Mouse (Mus musculus): ENCODE measurements at regions not wholly inside any gene's neighbourhood (a gene's known extent, or its start where the extent isn't known, plus 50 kb on each side); places are given as distances from the start of the nearest gene placed in this dataset.
A peak's percentile ranks its signal among the peaks of the same experiment; 100 is the strongest.
"Not testable (repeated sequence)": the region's sequence is repeated elsewhere in the genome, so short reads cannot be mapped to it uniquely, and the experiment has no call there.

GRCm38 (mm10) chr15:8834151-8834550 is 123.6 kb upstream of the Slc1a3 start:
- DNase-seq = no peak

GRCm38 (mm10) chr15:8832970-8833369 is 122.4 kb upstream of the Slc1a3 start:
- no peak for DNase-seq
- intact Hi-C loops (cut with DNase I; ENCODE audit: low total_unique reads) = no loop called here

More at GRCm38 (mm10) chr15:8834151-8834550, 123.6 kb upstream of the Slc1a3 start:
- intact Hi-C loops (cut with DNase I; ENCODE audit: low total_unique reads) = no loop called here

GRCm38 (mm10) chr15:8831720-8832620 is 121.4 kb upstream of the Slc1a3 start:
- intact Hi-C loops (cut with DNase I; ENCODE audit: low total_unique reads) = no loop called here
- DNase-seq = no peak

- DNase-seq = no peak
- intact Hi-C loops (cut with DNase I; ENCODE audit: low total_unique reads) = no loop called here
Observed at GRCm38 (mm10) chr15:8824861-8825260, 114.3 kb upstream of the Slc1a3 start.

- intact Hi-C loops (cut with DNase I; ENCODE audit: low total_unique reads); DNase-seq: not testable (repeated sequence)
Observed at GRCm38 (mm10) chr15:8822795-8823194, 112.2 kb upstream of the Slc1a3 start.

GRCm38 (mm10) chr15:8817542-8817941 is 107.0 kb upstream of the Slc1a3 start:
- intact Hi-C loops (cut with DNase I; ENCODE audit: low total_unique reads) = no loop called here
- DNase-seq = no peak

- intact Hi-C loops (cut with DNase I; ENCODE audit: low total_unique reads) = no loop called here
- DNase-seq = no peak
Observed at GRCm38 (mm10) chr15:8816501-8817368, 106.2 kb upstream of the Slc1a3 start.

- intact Hi-C loops (cut with DNase I; ENCODE audit: low total_unique reads) = no loop called here
- DNase-seq = no peak
Observed at GRCm38 (mm10) chr15:8815958-8816357, 105.4 kb upstream of the Slc1a3 start.

GRCm38 (mm10) chr15:8815277-8815676 is 104.7 kb upstream of the Slc1a3 start:
- intact Hi-C loops (cut with DNase I; ENCODE audit: low total_unique reads) = no loop called here

GRCm38 (mm10) chr15:8806354-8806753 is 95.8 kb upstream of the Slc1a3 start:
- DNase-seq = peak; percentile 54
- intact Hi-C loops (cut with DNase I; ENCODE audit: low total_unique reads) = no loop called here

More at GRCm38 (mm10) chr15:8815277-8815676, 104.7 kb upstream of the Slc1a3 start:
- no peak for DNase-seq

GRCm38 (mm10) chr15:8805565-8805964 is 95.0 kb upstream of the Slc1a3 start:
- intact Hi-C loops (cut with DNase I; ENCODE audit: low total_unique reads); DNase-seq: not testable (repeated sequence)

- no peak for DNase-seq
- intact Hi-C loops (cut with DNase I; ENCODE audit: low total_unique reads) = no loop called here
Observed at GRCm38 (mm10) chr15:8802058-8802457, 91.5 kb upstream of the Slc1a3 start.

GRCm38 (mm10) chr15:8797015-8797414 is 86.5 kb upstream of the Slc1a3 start:
- no peak for DNase-seq
- intact Hi-C loops (cut with DNase I; ENCODE audit: low total_unique reads) = no loop called here

- intact Hi-C loops (cut with DNase I; ENCODE audit: low total_unique reads) = no loop called here
- no peak for DNase-seq
Observed at GRCm38 (mm10) chr15:8792106-8792505, 81.5 kb upstream of the Slc1a3 start.

GRCm38 (mm10) chr15:8789924-8790323 is 79.4 kb upstream of the Slc1a3 start:
- DNase-seq = no peak
- intact Hi-C loops (cut with DNase I; ENCODE audit: low total_unique reads) = no loop called here

GRCm38 (mm10) chr15:8789000-8789399 is 78.4 kb upstream of the Slc1a3 start:
- intact Hi-C loops (cut with DNase I; ENCODE audit: low total_unique reads) = no loop called here

GRCm38 (mm10) chr15:8785537-8785936 is 75.0 kb upstream of the Slc1a3 start:
- intact Hi-C loops (cut with DNase I; ENCODE audit: low total_unique reads) = no loop called here
- no peak for DNase-seq

More at GRCm38 (mm10) chr15:8789000-8789399, 78.4 kb upstream of the Slc1a3 start:
- DNase-seq = no peak

- intact Hi-C loops (cut with DNase I; ENCODE audit: low total_unique reads) = no loop called here
- DNase-seq = no peak
Observed at GRCm38 (mm10) chr15:8783567-8783966, 73.0 kb upstream of the Slc1a3 start.

GRCm38 (mm10) chr15:8783036-8783435 is 72.5 kb upstream of the Slc1a3 start:
- DNase-seq = no peak
- intact Hi-C loops (cut with DNase I; ENCODE audit: low total_unique reads) = no loop called here

GRCm38 (mm10) chr15:8782131-8782507 is 71.6 kb upstream of the Slc1a3 start:
- intact Hi-C loops (cut with DNase I; ENCODE audit: low total_unique reads) = no loop called here
- DNase-seq = no peak
